Mouse (Mus musculus) gastrocnemius, adult 2 months (tissue): ENCODE measurements at regions not wholly inside any gene's neighbourhood (a gene's known extent, or its start where the extent isn't known, plus 50 kb on each side); places are given as distances from the start of the nearest gene placed in this dataset.

Source experiments
- DNase-seq: peaks from one replicate; pipeline ENCODE4 v3.0.0; 2022
- H3K27ac ChIP-seq: fragments of 200-600 bp; 2 replicates; pipeline ENCODE4 v1.8.1; 2022; ENCODE audit warnings: mild to moderate bottlenecking
- H3K4me3 ChIP-seq: fragments of 200-600 bp; 2 replicates; pipeline ENCODE4 v1.8.1; 2022; ENCODE audit warnings: mild to moderate bottlenecking, moderate library complexity
- CTCF ChIP-seq: fragments of 200-600 bp; IDR thresholded peaks from 2 replicates; pipeline ENCODE4 v1.8.1; 2022; ENCODE audit warnings: antibody characterized with exemption, mild to moderate bottlenecking, moderate library complexity
- intact Hi-C: fragments of 180-260 bp; cut with DNase I; formaldehyde crosslinking; loops from one replicate; pipeline ENCODE4 v1.15.1; 2025

- TF ChIP-seq CTCF = no peak
- no peak for DNase-seq
- Histone ChIP-seq H3K27ac (peak overlapping the region; percentile 89), H3K4me3 (no peak overlapping the region; the same call in 1 of the 2 replicates)
- intact Hi-C loops = no loop called here
These were observed 93.8 kb upstream of the Mgme1 start for GRCm38 (mm10) chr2:144176508-144177170.

- Histone ChIP-seq H3K4me3 (peak overlapping the region; percentile 25), H3K27ac (peak overlapping the region; percentile 89)
- peak; percentile 84 for DNase-seq
- intact Hi-C loops = no loop called here
- TF ChIP-seq CTCF = no peak
These were observed 93.2 kb upstream of the Mgme1 start for GRCm38 (mm10) chr2:144177268-144177667.

DNA sequence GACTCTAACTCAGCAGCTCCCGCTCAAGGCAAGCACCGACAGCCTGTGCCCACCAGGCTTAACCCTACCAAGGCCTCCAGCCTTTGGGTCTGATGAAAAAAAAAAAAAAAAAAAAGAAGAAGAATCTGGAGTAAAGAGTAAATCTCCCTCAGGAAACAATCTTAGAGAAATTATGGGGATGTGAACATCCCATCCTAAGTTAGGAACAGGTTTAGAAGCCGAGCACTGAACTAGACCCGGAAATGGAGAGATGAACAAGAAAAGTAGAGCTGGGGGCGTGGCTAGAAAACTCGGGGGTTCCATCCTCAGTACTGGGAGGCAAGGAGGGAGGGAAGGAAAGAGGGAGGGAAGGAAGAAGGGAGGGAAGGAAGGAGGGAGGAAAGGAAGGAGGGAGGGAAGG is 92.5 kb upstream of the Mgme1 start:
- Histone ChIP-seq H3K4me3 (no peak overlapping the region), H3K27ac (peak overlapping the region; percentile 89)
- DNase-seq = no peak
- intact Hi-C loops = no loop called here
- TF ChIP-seq CTCF = no peak

- DNase-seq = no peak
- TF ChIP-seq CTCF = no peak
- H3K4me3 ChIP-seq = no peak overlapping the region
- intact Hi-C loops = loop anchor here (5.0 kb wide), 1 partner anchor 185 kb away; the partner anchor contains the start of genes Kat14 and Pet117
- H3K27ac ChIP-seq = no peak overlapping the region
These were observed 88.4 kb upstream of the Mgme1 start for GRCm38 (mm10) chr2:144182108-144182507.

DNA sequence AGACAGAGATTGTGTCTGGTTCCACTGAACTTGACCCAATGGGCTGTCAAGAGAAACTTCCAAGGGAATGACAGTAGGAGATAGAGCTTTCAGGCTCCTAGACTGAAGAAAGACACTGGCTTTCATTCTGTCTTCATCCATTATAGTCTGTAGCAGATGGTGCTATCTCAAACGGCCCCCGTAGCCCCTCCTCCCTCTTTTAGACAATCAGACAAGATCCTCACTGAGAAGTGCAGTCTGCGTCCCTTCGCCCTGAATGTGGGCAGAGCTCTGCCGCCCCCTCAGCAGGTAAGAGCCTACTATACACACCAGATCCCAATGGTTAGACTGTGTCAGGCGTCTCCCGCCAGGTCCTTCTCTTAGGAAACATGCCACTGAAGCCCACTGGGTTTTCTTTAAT is 87.9 kb upstream of the Mgme1 start:
- DNase-seq = no peak
- Histone ChIP-seq H3K27ac (no peak overlapping the region), H3K4me3 (no peak overlapping the region)
- intact Hi-C loops = loop anchor here (5.0 kb wide), 1 partner anchor 185 kb away; the partner anchor contains the start of genes Kat14 and Pet117
- TF ChIP-seq CTCF = no peak

- Histone ChIP-seq H3K4me3 (no peak overlapping the region), H3K27ac (no peak overlapping the region)
- intact Hi-C loops = loop anchor here (5.0 kb wide), 1 partner anchor 184 kb away; the partner anchor contains the start of genes Kat14 and Pet117
- no peak for TF ChIP-seq CTCF
- peak; percentile 70 for DNase-seq
These were observed 87.0 kb upstream of the Mgme1 start for GRCm38 (mm10) chr2:144183371-144183944.

GRCm38 (mm10) chr2:144185175-144185574 is 85.3 kb upstream of the Mgme1 start:
- TF ChIP-seq CTCF = no peak
- intact Hi-C loops = no loop called here
- Histone ChIP-seq H3K4me3 (no peak overlapping the region), H3K27ac (no peak overlapping the region)
- no peak for DNase-seq

DNA sequence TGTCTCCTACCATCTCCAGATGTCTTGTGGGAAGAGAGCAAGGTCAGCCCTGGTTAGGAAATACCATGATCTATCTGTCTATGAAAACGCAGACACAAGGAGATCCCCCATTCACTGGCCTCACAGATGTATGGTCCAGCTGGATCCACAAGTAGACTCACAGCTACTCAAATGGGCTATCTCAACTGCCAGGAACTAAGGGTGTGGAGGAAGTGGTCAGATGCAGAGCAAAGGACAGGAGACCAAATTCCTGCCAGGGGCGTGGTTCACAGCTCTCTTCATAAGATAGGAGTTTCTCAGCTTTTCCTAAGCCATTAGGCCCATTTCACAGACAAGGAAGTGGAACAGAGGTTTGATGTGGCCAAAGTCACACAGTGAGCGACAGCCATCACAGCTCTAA is 84.0 kb upstream of the Mgme1 start:
- TF ChIP-seq CTCF = no peak
- H3K4me3 ChIP-seq = no peak overlapping the region
- intact Hi-C loops = no loop called here
- H3K27ac ChIP-seq = no peak overlapping the region
- no peak for DNase-seq

DNA sequence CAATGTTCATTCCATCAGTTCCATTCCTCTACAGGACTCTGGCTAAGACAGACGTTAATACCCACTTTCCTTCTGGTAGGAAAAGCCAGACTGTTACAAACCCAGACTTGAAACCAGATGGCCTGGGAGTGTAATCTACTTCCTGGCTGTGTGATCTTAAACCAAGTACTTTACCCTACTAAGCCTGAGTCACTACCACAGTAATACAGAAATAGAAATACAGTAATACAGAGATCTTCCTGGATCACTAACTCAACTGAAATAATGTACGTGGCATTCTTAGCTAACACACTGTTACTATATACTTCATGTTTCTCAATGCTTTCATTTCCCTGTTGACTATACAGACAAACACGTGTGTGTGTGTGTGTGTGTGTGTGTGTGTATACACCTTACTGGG is 82.4 kb upstream of the Mgme1 start:
- DNase-seq = no peak
- Histone ChIP-seq H3K27ac (no peak overlapping the region), H3K4me3 (no peak overlapping the region)
- intact Hi-C loops = no loop called here
- TF ChIP-seq CTCF = no peak

- intact Hi-C loops = no loop called here
- no peak for DNase-seq
- TF ChIP-seq CTCF = no peak
- no peak overlapping the region for H3K4me3 ChIP-seq
- no peak overlapping the region for H3K27ac ChIP-seq
These were observed 82.0 kb upstream of the Mgme1 start for GRCm38 (mm10) chr2:144188485-144188884.

GRCm38 (mm10) chr2:144189756-144190155 is 80.7 kb upstream of the Mgme1 start:
- TF ChIP-seq CTCF = no peak
- Histone ChIP-seq H3K27ac (no peak overlapping the region), H3K4me3 (no peak overlapping the region)
- intact Hi-C loops = no loop called here
- DNase-seq = no peak

GRCm38 (mm10) chr2:144191018-144191417 is 79.4 kb upstream of the Mgme1 start:
- intact Hi-C loops = no loop called here
- H3K4me3 ChIP-seq = no peak overlapping the region
- DNase-seq = no peak
- H3K27ac ChIP-seq = no peak overlapping the region
- TF ChIP-seq CTCF = no peak

DNA sequence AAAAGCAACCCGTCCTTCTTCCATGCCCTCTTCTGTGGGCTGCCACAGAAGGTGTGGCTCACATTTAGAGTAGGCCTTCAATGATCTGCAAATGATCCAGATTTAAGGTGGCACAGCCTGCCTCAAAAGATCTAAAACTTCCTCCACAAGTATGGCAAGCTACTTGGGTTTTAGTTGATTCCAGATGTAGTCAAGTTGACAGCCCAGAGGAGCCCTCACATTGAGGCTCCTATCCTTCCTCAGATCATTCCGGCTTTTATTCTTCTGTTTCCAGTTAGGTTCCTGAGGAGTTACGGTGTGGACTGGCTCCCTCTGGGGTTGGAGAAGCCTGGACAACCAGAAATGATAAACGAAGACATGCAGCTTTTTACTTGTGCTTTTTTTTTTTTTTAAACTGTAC is 78.8 kb upstream of the Mgme1 start:
- intact Hi-C loops = no loop called here
- TF ChIP-seq CTCF = no peak
- H3K4me3 ChIP-seq = no peak overlapping the region

DNA sequence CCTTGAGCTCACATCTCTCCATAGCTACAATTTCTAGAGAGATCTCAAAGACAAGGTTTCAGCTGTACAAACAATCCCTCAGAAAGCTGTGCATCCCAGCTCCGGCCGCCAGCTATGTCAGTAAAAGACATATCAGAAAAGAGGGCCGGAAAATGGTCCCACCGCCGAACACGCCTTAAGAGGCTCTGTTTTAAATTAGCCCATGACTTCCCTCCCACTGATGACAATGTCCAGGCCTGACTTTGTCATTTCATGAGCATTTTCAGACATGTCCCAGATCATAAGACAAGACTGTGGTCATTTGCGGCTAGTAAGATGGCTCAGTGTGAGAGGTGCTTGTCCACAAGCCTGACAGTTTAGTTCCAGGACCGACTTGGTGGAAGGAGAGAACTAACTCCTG is 78.0 kb upstream of the Mgme1 start:
- Histone ChIP-seq H3K27ac (no peak overlapping the region), H3K4me3 (no peak overlapping the region)
- no peak for DNase-seq
- no peak for TF ChIP-seq CTCF
- intact Hi-C loops = no loop called here

More for the DNA sequence above, 78.8 kb upstream of the Mgme1 start:
- no peak overlapping the region for H3K27ac ChIP-seq
- no peak for DNase-seq
